ENCODE assay signal across 35 mouse cellular contexts in genomic region chr11:121069662-121070061, GRCm38 (mm10). TPM values are rescaled to one million over a fixed set of nuclear protein-coding genes. Genes with fewer than 3 reads are reported as not detected.
"Had no signal": no experiment of that assay in that cellular context is flagged by ENCODE, and none has a peak within 500 bp of the region (broad histone marks: within the 10 kb centered on the region; RNA-seq: fewer than 3 reads in every experiment).

No protein-coding gene starts in this region.

RNA-seq across cellular contexts. Expression of gene Sectm1b, which starts 6.3 kb away (rescaled TPM):
- total RNA-seq: left cerebral cortex, adult 8-10 months; left cerebral cortex, postnatal 10 days; left cerebral cortex, postnatal 14 days; left cerebral cortex, postnatal 25 days; left cerebral cortex, postnatal 36 days; left cerebral cortex, postnatal 4 days; liver, adult 2 months; megakaryocyte progenitor cell, adult 5-6 weeks; megakaryocyte, adult 5-6 weeks; megakaryocyte-erythroid progenitor cell, adult 5-6 weeks; midbrain, postnatal 0 days; monocyte, adult 5-6 weeks had no signal
- polyA plus RNA-seq: limb, embryonic 10.5 days; limb, embryonic 11.5 days; limb, embryonic 12.5 days; limb, embryonic 13.5 days; limb, embryonic 14.5 days; liver, embryonic 11.5 days; lung, embryonic 14.5 days; lung, embryonic 15.5 days; macrophage; midbrain, embryonic 10.5 days; midbrain, embryonic 11.5 days; midbrain, embryonic 12.5 days; midbrain, embryonic 13.5 days; midbrain, embryonic 14.5 days; midbrain, embryonic 15.5 days; midbrain, embryonic 16.5 days; midbrain, postnatal 0 days; myocyte; neural tube, embryonic 11.5 days had no signal

RNA-seq across cellular contexts. Expression of gene Sectm1a, which starts 11.4 kb away (rescaled TPM):
- total RNA-seq: left cerebral cortex, adult 8-10 months; left cerebral cortex, postnatal 10 days; left cerebral cortex, postnatal 14 days; left cerebral cortex, postnatal 25 days; left cerebral cortex, postnatal 36 days; megakaryocyte progenitor cell, adult 5-6 weeks; megakaryocyte-erythroid progenitor cell, adult 5-6 weeks; midbrain, postnatal 0 days; monocyte, adult 5-6 weeks had no signal
- polyA plus RNA-seq: limb, embryonic 10.5 days; limb, embryonic 11.5 days; limb, embryonic 12.5 days; lung, adult 2 months; lung, embryonic 16.5 days; macrophage; midbrain, embryonic 10.5 days; midbrain, embryonic 11.5 days; midbrain, embryonic 12.5 days; midbrain, embryonic 13.5 days; midbrain, embryonic 14.5 days; midbrain, embryonic 15.5 days; midbrain, embryonic 16.5 days; midbrain, postnatal 0 days; neural tube, embryonic 11.5 days had no signal

RNA-seq across cellular contexts. Expression of gene Cd7, which starts 30.4 kb away (rescaled TPM):
- total RNA-seq: left cerebral cortex, postnatal 10 days; left cerebral cortex, postnatal 4 days; midbrain, postnatal 0 days had no signal
- polyA plus RNA-seq: limb, embryonic 10.5 days; limb, embryonic 11.5 days; limb, embryonic 12.5 days; limb, embryonic 13.5 days; lung, embryonic 14.5 days; midbrain, embryonic 10.5 days; midbrain, embryonic 11.5 days; midbrain, embryonic 12.5 days; midbrain, embryonic 14.5 days; midbrain, embryonic 15.5 days; midbrain, embryonic 16.5 days; midbrain, postnatal 0 days; neural tube, embryonic 11.5 days had no signal

RNA-seq across cellular contexts. Expression of gene Tex19.2, which starts 48.8 kb away (rescaled TPM):
- total RNA-seq: left cerebral cortex, adult 8-10 months; left cerebral cortex, postnatal 10 days; left cerebral cortex, postnatal 14 days; left cerebral cortex, postnatal 25 days; left cerebral cortex, postnatal 36 days; left cerebral cortex, postnatal 4 days; liver, adult 2 months; megakaryocyte, adult 5-6 weeks; megakaryocyte-erythroid progenitor cell, adult 5-6 weeks; midbrain, postnatal 0 days; monocyte, adult 5-6 weeks had no signal
- polyA plus RNA-seq: limb, embryonic 10.5 days; limb, embryonic 11.5 days; limb, embryonic 12.5 days; limb, embryonic 13.5 days; limb, embryonic 15.5 days; liver, adult 2 months; liver, embryonic 11.5 days; liver, postnatal 0 days; lung, adult 2 months; lung, embryonic 14.5 days; lung, embryonic 15.5 days; lung, embryonic 16.5 days; lung, postnatal 0 days; macrophage; midbrain, embryonic 10.5 days; midbrain, embryonic 11.5 days; midbrain, embryonic 12.5 days; midbrain, embryonic 13.5 days; midbrain, embryonic 14.5 days; midbrain, embryonic 15.5 days; midbrain, embryonic 16.5 days; midbrain, postnatal 0 days; neural tube, embryonic 11.5 days had no signal
